11 mouse cellular contexts compared by ENCODE assay signal in genomic region chr1:92015252-92015651, GRCm38 (mm10).
"Had no signal": no experiment of that assay in that cellular context is flagged by ENCODE, and none has a peak within 500 bp of the region (broad histone marks: within the 10 kb centered on the region; RNA-seq: fewer than 3 reads in every experiment).

No protein-coding gene starts in this region.

- H3K27me3 ChIP-seq: liver, embryonic 13.5 days had no signal

- H3K4me2 ChIP-seq: liver, embryonic 13.5 days; midbrain, embryonic 11.5 days had no signal

- H3K4me3 ChIP-seq: layer of hippocampus, adult 2 months; left cerebral cortex, adult 2 months; liver, embryonic 13.5 days had no signal

- DNase-seq: layer of hippocampus, adult 9-11 months; liver, embryonic 13.5 days; lung, adult 2 months; lung, postnatal 14 days; lung, postnatal 4 days; midbrain, embryonic 14.5 days; thymus, adult 18-20 months; thymus, postnatal 36 days had no signal

- H3K9ac ChIP-seq: liver, embryonic 13.5 days had no signal

- H3K9me3 ChIP-seq: liver, embryonic 13.5 days had no signal

- H3K27ac ChIP-seq: layer of hippocampus, adult 2 months; left cerebral cortex, adult 2 months; liver, embryonic 13.5 days had no signal
